Mouse (Mus musculus) heart, postnatal 10 days (tissue): ENCODE results near the gene Fam160b1. TPM values are rescaled to one million over a fixed set of nuclear protein-coding genes. Genes with fewer than 3 reads are reported as not detected.
A peak's percentile ranks its signal among the peaks of the same experiment; 100 is the strongest.

Source experiments
- DNase-seq, 2 experiments: peaks; one replicate each; pipeline ENCODE4 v3.0.0; 2021
- intact Hi-C: fragments of 180-260 bp; cut with DNase I; formaldehyde crosslinking; loops from one replicate; pipeline ENCODE4 v1.15.1; 2025
- total RNA-seq, 2 experiments: library from RNA; stranded (reverse); gene quantifications; 2 replicates each; pipeline ENCODE4 v1.2.3; 2021

Fam160b1 gene
- total RNA-seq, 2 experiments from 2014 or later, result 18.3 to 18.5 TPM

- DNase-seq, result no peak
- intact Hi-C loops, result no loop called here
Measured at GRCm38 (mm10) chr19:57340900-57341742, 19.4 kb upstream of the Fam160b1 start.

- no peak for DNase-seq
- intact Hi-C loops, result no loop called here
Measured at GRCm38 (mm10) chr19:57343860-57344259, 16.6 kb upstream of the Fam160b1 start.

- peak in 1 of 2 experiments; percentile 52 for DNase-seq
Measured at GRCm38 (mm10) chr19:57344678-57345077, 15.8 kb upstream of the Fam160b1 start.

GRCm38 (mm10) chr19:57349096-57349495 is 11.4 kb upstream of the Fam160b1 start:
- intact Hi-C loops, result loop anchor here (5.0 kb wide), 1 partner anchor 432 kb away; no protein-coding TSS in a partner anchor
- no peak for DNase-seq

More at GRCm38 (mm10) chr19:57344678-57345077, 15.8 kb upstream of the Fam160b1 start:
- intact Hi-C loops, result loop anchor here (5.0 kb wide), 1 partner anchor 427 kb away; no protein-coding TSS in a partner anchor

GRCm38 (mm10) chr19:57352337-57352935 is 8.0 kb upstream of the Fam160b1 start:
- intact Hi-C loops, result no loop called here
- no peak for DNase-seq

GRCm38 (mm10) chr19:57353228-57353627 is 7.3 kb upstream of the Fam160b1 start:
- no peak for DNase-seq

GRCm38 (mm10) chr19:57354050-57354449 is 6.4 kb upstream of the Fam160b1 start:
- DNase-seq, result no peak
- intact Hi-C loops, result loop anchor here (2.0 kb wide), 1 partner anchor 25 kb away; no protein-coding TSS in a partner anchor

More at GRCm38 (mm10) chr19:57353228-57353627, 7.3 kb upstream of the Fam160b1 start:
- intact Hi-C loops, result no loop called here

- intact Hi-C loops, result loop anchor here (2.0 kb wide), 1 partner anchor 26 kb away; no protein-coding TSS in a partner anchor
- DNase-seq, result no peak
Measured at GRCm38 (mm10) chr19:57354715-57355114, 5.8 kb upstream of the Fam160b1 start.

GRCm38 (mm10) chr19:57355451-57356251 is 4.8 kb upstream of the Fam160b1 start:
- intact Hi-C loops, result loop anchor here (2.0 kb wide), 1 partner anchor 27 kb away; no protein-coding TSS in a partner anchor
- DNase-seq, result peak in 1 of 2 experiments; percentile 36

GRCm38 (mm10) chr19:57356273-57356672 is 4.2 kb upstream of the Fam160b1 start:
- DNase-seq, result peak in 1 of 2 experiments; percentile 28
- intact Hi-C loops, result no loop called here

- DNase-seq, result no peak
- intact Hi-C loops, result no loop called here
Measured at GRCm38 (mm10) chr19:57357244-57357643, 3.2 kb upstream of the Fam160b1 start.

- intact Hi-C loops, result no loop called here
- no peak for DNase-seq
Measured at GRCm38 (mm10) chr19:57357811-57358210, 2.7 kb upstream of the Fam160b1 start.

GRCm38 (mm10) chr19:57358322-57358721 is 2.2 kb upstream of the Fam160b1 start:
- DNase-seq, result peak; percentile 84 to 88
- intact Hi-C loops, result no loop called here

- intact Hi-C loops, result no loop called here
Measured at GRCm38 (mm10) chr19:57358836-57359598, 1.5 kb upstream of the Fam160b1 start.

GRCm38 (mm10) chr19:57359701-57360326 is 666 bp upstream of the Fam160b1 start:
- peak; percentile 47 to 50 for DNase-seq
- intact Hi-C loops, result no loop called here

More at GRCm38 (mm10) chr19:57358836-57359598, 1.5 kb upstream of the Fam160b1 start:
- DNase-seq, result no peak

- intact Hi-C loops, result no loop called here
- peak; percentile 66 to 75 for DNase-seq
Measured at GRCm38 (mm10) chr19:57361131-57361938, 855 bp downstream of the Fam160b1 start.

- no peak for DNase-seq
- intact Hi-C loops, result no loop called here
Measured at GRCm38 (mm10) chr19:57361939-57362307, 1.4 kb downstream of the Fam160b1 start.

- peak; percentile 25 to 27 for DNase-seq
- intact Hi-C loops, result no loop called here
Measured at GRCm38 (mm10) chr19:57362586-57362985, 2.1 kb downstream of the Fam160b1 start.

- intact Hi-C loops, result no loop called here
- no peak for DNase-seq
Measured at GRCm38 (mm10) chr19:57363076-57363475, 2.6 kb downstream of the Fam160b1 start.
